Mouse (Mus musculus): ENCODE results near the gene Fam189a1.

DNA sequence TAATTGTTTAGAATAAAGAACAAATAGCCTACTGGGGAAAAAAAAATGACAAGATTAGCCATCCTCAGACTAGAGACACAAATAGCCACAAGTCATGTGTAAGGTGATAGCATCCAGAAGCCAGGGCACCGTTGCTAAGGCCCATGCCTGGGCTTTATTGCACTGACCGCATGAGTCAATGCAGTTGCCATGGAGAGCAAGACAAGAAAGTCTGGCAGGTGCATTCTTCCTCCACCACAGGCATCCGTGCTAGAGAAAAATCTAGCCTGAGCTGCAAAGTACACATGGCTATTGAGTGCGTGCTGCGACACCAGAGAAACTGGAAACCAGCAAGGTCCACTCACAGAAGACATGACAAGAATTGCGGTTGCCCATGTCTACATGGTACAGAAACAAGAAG, 347.5 kb downstream of the Fam189a1 start:
- no peak for TF ChIP-seq EP300 (IDR thresholded peaks at IDR 0.05; ENCODE audit: low read depth)
- TF ChIP-seq CTCF (IDR thresholded peaks at IDR 0.05; ENCODE audit: low read depth) = no peak

All from liver, embryonic 14.5 days (tissue).